Mouse (Mus musculus) layer of hippocampus, postnatal 10 days (tissue): ENCODE measurements at regions not wholly inside any gene's neighbourhood (a gene's known extent, or its start where the extent isn't known, plus 50 kb on each side); places are given as distances from the start of the nearest gene placed in this dataset.
A peak's percentile ranks its signal among the peaks of the same experiment; 100 is the strongest.

Experiments
- DNase-seq, 2 experiments: peaks; one replicate each; pipeline ENCODE4 v3.0.0; 2021; ENCODE audit warnings: low spot score in 2 of 2

- no peak for DNase-seq
These were observed 55.8 kb downstream of the Mid1ip1 start for GRCm38 (mm10) chrX:10770575-10770974.

- peak in 1 of 2 experiments; percentile 16 for DNase-seq
These were observed 61.1 kb downstream of the Mid1ip1 start for GRCm38 (mm10) chrX:10775714-10776515.

- DNase-seq, result no peak
These were observed 61.7 kb downstream of the Mid1ip1 start for GRCm38 (mm10) chrX:10776516-10776818.

- DNase-seq, result no peak
These were observed 63.2 kb downstream of the Mid1ip1 start for GRCm38 (mm10) chrX:10778014-10778413.

- no peak for DNase-seq
These were observed 71.5 kb downstream of the Mid1ip1 start for GRCm38 (mm10) chrX:10786359-10786758.

- DNase-seq, result no peak
These were observed 72.2 kb downstream of the Mid1ip1 start for GRCm38 (mm10) chrX:10787057-10787456.

GRCm38 (mm10) chrX:10820313-10820920 lies 105.6 kb downstream of the Mid1ip1 start:
- DNase-seq, result no peak

- DNase-seq, result no peak
These were observed 118.9 kb downstream of the Mid1ip1 start for GRCm38 (mm10) chrX:10833681-10834080.

- no peak for DNase-seq
These were observed 142.3 kb downstream of the Mid1ip1 start for GRCm38 (mm10) chrX:10857089-10857488.

GRCm38 (mm10) chrX:10857668-10858067 lies 142.9 kb downstream of the Mid1ip1 start:
- DNase-seq, result no peak

- DNase-seq, result no peak
These were observed 156.8 kb downstream of the Mid1ip1 start for GRCm38 (mm10) chrX:10871613-10872012.

- no peak for DNase-seq
These were observed 163.0 kb downstream of the Mid1ip1 start for GRCm38 (mm10) chrX:10877856-10878255.

GRCm38 (mm10) chrX:10878922-10879321 lies 164.1 kb downstream of the Mid1ip1 start:
- DNase-seq, result no peak

- DNase-seq, result no peak
These were observed 169.1 kb downstream of the Mid1ip1 start for GRCm38 (mm10) chrX:10883729-10884464.

GRCm38 (mm10) chrX:10892815-10893214 lies 178.0 kb downstream of the Mid1ip1 start:
- DNase-seq, result no peak

- no peak for DNase-seq
These were observed 181.6 kb downstream of the Mid1ip1 start for GRCm38 (mm10) chrX:10896193-10896955.

- DNase-seq, result no peak
These were observed 187.9 kb downstream of the Mid1ip1 start for GRCm38 (mm10) chrX:10902686-10903085.

GRCm38 (mm10) chrX:10904072-10904471 lies 189.3 kb downstream of the Mid1ip1 start:
- DNase-seq, result no peak

GRCm38 (mm10) chrX:10904889-10905288 lies 190.1 kb downstream of the Mid1ip1 start:
- no peak for DNase-seq

- no peak for DNase-seq
These were observed 196.6 kb downstream of the Mid1ip1 start for GRCm38 (mm10) chrX:10911127-10912061.
